Mouse (Mus musculus): Measurements from ENCODE around the gene Chd2.

GRCm38 (mm10) chr7:73579072-73579731 is 37.6 kb upstream of the Chd2 start:
- TF ChIP-seq CTCF (IDR thresholded peaks at IDR 0.05; ENCODE audit: borderline replicate concordance, insufficient read depth, low read length) (no peak), POLR2A (IDR thresholded peaks at IDR 0.05; ENCODE audit: low read depth, low read length) (no peak)

All from embryonic fibroblast, embryonic 13.5 days (primary cell).